Mouse (Mus musculus) myocyte (in vitro differentiated cells): ENCODE data around the gene Apoa4.

Source experiments
- CEBPB ChIP-seq: IDR thresholded peaks from 2 replicates; pipeline ENCODE4 v1.6.1; 2011; ENCODE audit warnings: mild to moderate bottlenecking, moderate library complexity; ENCODE audit not compliant: poor library complexity, insufficient read depth, severe bottlenecking
- E2F4 ChIP-seq: IDR thresholded peaks from one replicate; pipeline ENCODE4 v1.6.1; 2011; ENCODE audit warnings: mild to moderate bottlenecking, control low read depth, moderate library complexity; ENCODE audit not compliant: insufficient read depth
- MYOD1 ChIP-seq, 3 experiments: IDR thresholded peaks; one replicate each; pipeline ENCODE4 v1.6.1; 2011; ENCODE audit warnings: control low read depth in 2 of 3, low read depth in 2 of 3, mild to moderate bottlenecking in 2 of 3, moderate library complexity in 1 of 3; ENCODE audit not compliant: insufficient read length in 2 of 3, control insufficient read depth in 1 of 3
- POLR2A ChIP-seq: IDR thresholded peaks from one replicate; pipeline ENCODE4 v1.6.1; 2011; ENCODE audit warnings: low read depth, mild to moderate bottlenecking, control low read depth, moderate library complexity; ENCODE audit not compliant: insufficient read length
- TCF3 ChIP-seq: IDR thresholded peaks from one replicate; pipeline ENCODE4 v1.6.1; 2011; ENCODE audit warnings: low read depth, control low read depth; ENCODE audit not compliant: insufficient read length

DNA sequence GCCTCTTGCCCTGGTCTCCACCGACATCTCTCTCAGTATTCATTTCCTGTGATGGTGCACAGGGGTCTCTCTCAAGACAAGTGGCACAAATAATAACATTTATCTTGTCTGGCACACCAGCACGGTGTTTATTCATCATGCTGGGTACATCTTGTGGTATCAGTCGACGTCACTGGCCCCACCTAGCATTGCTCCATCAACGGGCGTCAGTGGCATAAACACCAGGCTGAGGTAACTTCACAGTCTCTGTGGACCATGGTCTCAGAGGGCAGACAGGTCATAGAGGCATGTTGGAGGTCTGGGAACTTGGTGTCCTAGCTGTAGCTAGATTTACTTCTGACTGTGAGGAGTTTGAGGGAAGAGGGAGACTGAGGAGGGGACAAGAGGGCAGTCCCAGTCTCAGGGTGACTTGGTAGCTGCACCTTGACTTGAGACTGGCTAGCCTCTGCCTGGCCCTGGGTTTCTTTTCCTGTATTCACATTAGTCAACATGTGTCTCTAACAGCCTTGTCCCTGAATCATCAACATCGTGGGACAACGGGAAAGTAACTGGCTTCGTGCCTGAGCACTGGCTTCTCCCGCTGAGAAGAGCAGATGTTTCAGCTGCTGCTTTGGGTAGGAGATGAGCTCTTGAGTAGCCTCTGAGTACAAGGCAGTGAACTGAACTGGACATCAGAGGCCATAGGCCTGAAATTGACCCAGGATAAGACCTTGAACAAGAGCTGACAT, 16.3 kb downstream of the Apoa4 start:
- TF ChIP-seq POLR2A, result no peak
- TF ChIP-seq MYOD1 (IDR thresholded peaks at IDR 0.05; ENCODE audit: control insufficient read depth in 1 of 3, insufficient read length in 2 of 3, low read depth in 2 of 3), result no peak
- TF ChIP-seq E2F4, result no peak
- TF ChIP-seq CEBPB, result no peak
- TF ChIP-seq TCF3, result no peak
